Mouse (Mus musculus): ENCODE data around the gene 9230112D13Rik. TPM values are rescaled to one million over a fixed set of nuclear protein-coding genes. Genes with fewer than 3 reads are reported as not detected.

Gene 9230112D13Rik
- polyA plus RNA-seq, 1 experiment: not detected

- Histone ChIP-seq H3K4me1 (ENCODE audit: control insufficient read depth, insufficient read depth, low read length) (no peaks in the 10 kb centered on the region), H3K9me3 (replicated peaks; ENCODE audit: control insufficient read depth, insufficient read depth, low read length, poor library complexity, severe bottlenecking) (no peaks in the 10 kb centered on the region), H3K9ac (ENCODE audit: low read depth, poor library complexity, severe bottlenecking) (no peak overlapping the region), H3K36me3 (ENCODE audit: control insufficient read depth, insufficient read depth, low read length, poor library complexity, severe bottlenecking) (no peaks in the 10 kb centered on the region), H3K27me3 (ENCODE audit: control insufficient read depth, insufficient read depth, low read length, poor library complexity, severe bottlenecking) (no peaks in the 10 kb centered on the region), H3K4me3 (ENCODE audit: low read depth, low read length) (no peak overlapping the region), H3K27ac (ENCODE audit: insufficient read depth, low read length) (no peak overlapping the region)
- TF ChIP-seq CTCF (IDR thresholded peaks at IDR 0.05; ENCODE audit: low read depth, low read length) (no peak), POLR2A (IDR thresholded peaks at IDR 0.05; ENCODE audit: insufficient read depth, low read length) (no peak), EP300 (IDR thresholded peaks at IDR 0.05; ENCODE audit: insufficient read depth, low read depth, low read length) (no peak)
Measured at GRCm38 (mm10) chr14:34567697-34568096, 45.1 kb upstream of the 9230112D13Rik start.

DNA sequence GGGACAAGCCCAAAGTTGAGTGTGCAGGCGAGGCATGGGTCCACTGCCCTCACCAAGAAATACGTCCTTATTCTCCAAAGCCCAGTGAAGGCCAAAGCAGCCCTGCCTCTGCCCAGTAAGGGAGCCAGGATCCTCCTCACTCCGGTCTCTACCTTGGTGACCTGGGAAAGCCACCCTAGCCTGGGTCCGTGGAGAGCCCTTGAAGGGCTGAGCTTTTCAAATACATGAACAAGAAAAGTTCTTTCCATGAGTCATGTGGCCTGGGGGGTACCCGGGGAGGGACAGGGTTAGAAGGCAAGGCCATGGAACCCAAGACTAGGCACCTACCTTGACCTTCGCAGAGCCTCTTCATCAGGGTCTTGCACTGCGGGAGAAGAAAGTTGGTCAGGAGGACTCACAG is 43.9 kb upstream of the 9230112D13Rik start:
- Histone ChIP-seq H3K27ac (ENCODE audit: insufficient read depth, low read length) (no peak overlapping the region), H3K4me1 (ENCODE audit: control insufficient read depth, insufficient read depth, low read length) (no peaks in the 10 kb centered on the region), H3K9me3 (replicated peaks; ENCODE audit: control insufficient read depth, insufficient read depth, low read length, poor library complexity, severe bottlenecking) (no peaks in the 10 kb centered on the region), H3K9ac (ENCODE audit: low read depth, poor library complexity, severe bottlenecking) (no peak overlapping the region), H3K4me3 (ENCODE audit: low read depth, low read length) (no peak overlapping the region), H3K36me3 (ENCODE audit: control insufficient read depth, insufficient read depth, low read length, poor library complexity, severe bottlenecking) (no peaks in the 10 kb centered on the region), H3K27me3 (ENCODE audit: control insufficient read depth, insufficient read depth, low read length, poor library complexity, severe bottlenecking) (no peaks in the 10 kb centered on the region)
- TF ChIP-seq POLR2A (IDR thresholded peaks at IDR 0.05; ENCODE audit: insufficient read depth, low read length) (no peak), CTCF (IDR thresholded peaks at IDR 0.05; ENCODE audit: low read depth, low read length) (no peak), EP300 (IDR thresholded peaks at IDR 0.05; ENCODE audit: insufficient read depth, low read depth, low read length) (no peak)

- no peaks in the 10 kb centered on the region for H3K27me3 ChIP-seq (ENCODE audit: control insufficient read depth, insufficient read depth, low read length, poor library complexity, severe bottlenecking)
- no peak overlapping the region for H3K9ac ChIP-seq (ENCODE audit: low read depth, poor library complexity, severe bottlenecking)
- no peaks in the 10 kb centered on the region for H3K36me3 ChIP-seq (ENCODE audit: control insufficient read depth, insufficient read depth, low read length, poor library complexity, severe bottlenecking)
- no peaks in the 10 kb centered on the region for H3K9me3 ChIP-seq (replicated peaks; ENCODE audit: control insufficient read depth, insufficient read depth, low read length, poor library complexity, severe bottlenecking)
- H3K4me1 ChIP-seq (ENCODE audit: control insufficient read depth, insufficient read depth, low read length): no peaks in the 10 kb centered on the region
- TF ChIP-seq EP300 (IDR thresholded peaks at IDR 0.05; ENCODE audit: insufficient read depth, low read depth, low read length) (no peak), POLR2A (IDR thresholded peaks at IDR 0.05; ENCODE audit: insufficient read depth, low read length) (no peak), CTCF (IDR thresholded peaks at IDR 0.05; ENCODE audit: low read depth, low read length) (no peak)
- H3K27ac ChIP-seq (ENCODE audit: insufficient read depth, low read length): no peak overlapping the region
- no peak overlapping the region for H3K4me3 ChIP-seq (ENCODE audit: low read depth, low read length)
Measured at GRCm38 (mm10) chr14:34565711-34566110, 43.1 kb upstream of the 9230112D13Rik start.

DNA sequence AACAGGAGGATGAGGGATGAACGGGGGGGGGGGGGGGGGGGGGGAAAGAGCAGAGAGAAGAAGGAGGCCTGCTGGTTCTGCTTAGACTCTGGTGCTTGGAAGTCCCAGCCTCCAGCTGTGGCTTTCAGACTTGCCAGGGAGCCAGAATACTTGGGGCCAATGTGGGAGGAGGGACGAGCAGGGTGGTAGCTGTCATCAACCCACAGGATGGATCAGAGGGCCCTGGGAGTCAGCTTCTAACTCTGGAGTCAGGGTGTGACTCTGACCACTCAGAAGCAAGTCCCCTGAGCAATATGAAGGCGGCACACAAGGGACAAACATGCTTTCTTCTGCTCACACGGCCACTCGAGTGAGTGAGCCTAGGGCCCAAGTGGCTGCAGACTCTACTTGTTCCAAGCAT is 42.0 kb upstream of the 9230112D13Rik start:
- no peak overlapping the region for H3K27ac ChIP-seq (ENCODE audit: insufficient read depth, low read length)
- no peaks in the 10 kb centered on the region for H3K9me3 ChIP-seq (replicated peaks; ENCODE audit: control insufficient read depth, insufficient read depth, low read length, poor library complexity, severe bottlenecking)
- no peaks in the 10 kb centered on the region for H3K36me3 ChIP-seq (ENCODE audit: control insufficient read depth, insufficient read depth, low read length, poor library complexity, severe bottlenecking)
- TF ChIP-seq CTCF (IDR thresholded peaks at IDR 0.05; ENCODE audit: low read depth, low read length): no peak
- TF ChIP-seq EP300 (IDR thresholded peaks at IDR 0.05; ENCODE audit: insufficient read depth, low read depth, low read length): no peak
- no peak for TF ChIP-seq POLR2A (IDR thresholded peaks at IDR 0.05; ENCODE audit: insufficient read depth, low read length)
- H3K4me3 ChIP-seq (ENCODE audit: low read depth, low read length): no peak overlapping the region
- no peaks in the 10 kb centered on the region for H3K27me3 ChIP-seq (ENCODE audit: control insufficient read depth, insufficient read depth, low read length, poor library complexity, severe bottlenecking)
- no peaks in the 10 kb centered on the region for H3K4me1 ChIP-seq (ENCODE audit: control insufficient read depth, insufficient read depth, low read length)
- H3K9ac ChIP-seq (ENCODE audit: low read depth, poor library complexity, severe bottlenecking): no peak overlapping the region

GRCm38 (mm10) chr14:34562393-34562792 is 39.8 kb upstream of the 9230112D13Rik start:
- no peak for TF ChIP-seq EP300 (IDR thresholded peaks at IDR 0.05; ENCODE audit: insufficient read depth, low read depth, low read length)
- TF ChIP-seq CTCF (IDR thresholded peaks at IDR 0.05; ENCODE audit: low read depth, low read length): no peak
- no peak for TF ChIP-seq POLR2A (IDR thresholded peaks at IDR 0.05; ENCODE audit: insufficient read depth, low read length)
- no peaks in the 10 kb centered on the region for H3K9me3 ChIP-seq (replicated peaks; ENCODE audit: control insufficient read depth, insufficient read depth, low read length, poor library complexity, severe bottlenecking)
- H3K9ac ChIP-seq (ENCODE audit: low read depth, poor library complexity, severe bottlenecking): no peak overlapping the region
- no peaks in the 10 kb centered on the region for H3K27me3 ChIP-seq (ENCODE audit: control insufficient read depth, insufficient read depth, low read length, poor library complexity, severe bottlenecking)
- no peaks in the 10 kb centered on the region for H3K36me3 ChIP-seq (ENCODE audit: control insufficient read depth, insufficient read depth, low read length, poor library complexity, severe bottlenecking)
- no peaks in the 10 kb centered on the region for H3K4me1 ChIP-seq (ENCODE audit: control insufficient read depth, insufficient read depth, low read length)
- no peak overlapping the region for H3K4me3 ChIP-seq (ENCODE audit: low read depth, low read length)
- H3K27ac ChIP-seq (ENCODE audit: insufficient read depth, low read length): no peak overlapping the region

DNA sequence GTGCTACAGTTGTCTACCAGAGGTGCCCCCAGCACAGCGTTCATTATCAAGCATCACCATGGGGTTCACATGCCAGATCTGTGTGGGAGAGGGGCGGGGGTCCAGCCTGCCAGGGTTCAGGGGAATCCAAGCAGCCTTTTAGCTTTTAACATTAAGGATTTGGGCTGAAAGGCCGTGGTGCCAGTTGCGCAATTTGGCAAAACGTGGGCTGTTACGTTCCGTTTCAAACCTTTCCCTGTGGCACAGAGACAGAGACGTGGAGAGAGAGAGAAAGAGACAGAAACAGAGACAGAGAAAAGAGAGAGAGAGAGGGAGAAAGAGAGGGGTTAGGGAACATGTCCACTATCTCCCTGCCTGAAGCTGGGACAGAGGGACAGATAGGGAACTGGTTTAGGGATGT is 39.0 kb upstream of the 9230112D13Rik start:
- H3K9ac ChIP-seq (ENCODE audit: low read depth, poor library complexity, severe bottlenecking): no peak overlapping the region
- H3K4me1 ChIP-seq (ENCODE audit: control insufficient read depth, insufficient read depth, low read length): no peaks in the 10 kb centered on the region
- H3K4me3 ChIP-seq (ENCODE audit: low read depth, low read length): no peak overlapping the region
- H3K27ac ChIP-seq (ENCODE audit: insufficient read depth, low read length): no peak overlapping the region
- no peaks in the 10 kb centered on the region for H3K36me3 ChIP-seq (ENCODE audit: control insufficient read depth, insufficient read depth, low read length, poor library complexity, severe bottlenecking)
- no peaks in the 10 kb centered on the region for H3K9me3 ChIP-seq (replicated peaks; ENCODE audit: control insufficient read depth, insufficient read depth, low read length, poor library complexity, severe bottlenecking)
- no peaks in the 10 kb centered on the region for H3K27me3 ChIP-seq (ENCODE audit: control insufficient read depth, insufficient read depth, low read length, poor library complexity, severe bottlenecking)
- TF ChIP-seq EP300 (IDR thresholded peaks at IDR 0.05; ENCODE audit: insufficient read depth, low read depth, low read length): no peak
- TF ChIP-seq CTCF (IDR thresholded peaks at IDR 0.05; ENCODE audit: low read depth, low read length): no peak
- TF ChIP-seq POLR2A (IDR thresholded peaks at IDR 0.05; ENCODE audit: insufficient read depth, low read length): no peak

Data from ES-Bruce4 (cell line).